Mouse (Mus musculus): Measurements from ENCODE around the gene Yju2. TPM values are rescaled to one million over a fixed set of nuclear protein-coding genes. Genes with fewer than 3 reads are reported as not detected.

Gene Yju2
- polyA plus RNA-seq, 1 experiment from 2014 or later, result 21.1 TPM

- Histone ChIP-seq H3K27me3 (peaks cover 27% of the 10 kb centered on the region), H3K36me3 (no peaks in the 10 kb centered on the region), H3K4me2 (no peak within 1 kb of the TSS), H3K4me1 (replicated peaks) (peaks cover 19% of the 10 kb centered on the region), H3K27ac (replicated peaks) (no peak within 1 kb of the TSS), H3K4me3 (no peak within 1 kb of the TSS), H3K9ac (no peak within 1 kb of the TSS), H3K9me3 (no peaks in the 10 kb centered on the region)
- ATAC-seq (ENCODE audit: low read depth), result no peak
- WGBS, result 67% methylated on average over 6 of the region's 6 CpGs
These were observed 6.4 kb upstream of the Yju2 start, which contains the start of gene Ebi3 for GRCm38 (mm10) chr17:55952447-55953027. TSS of gene Ebi3 (plus strand) at chr17:55952640.

- ATAC-seq (ENCODE audit: low read depth), result no peak
- WGBS, result 81% methylated on average over 6 of the region's 6 CpGs
These were observed 5.1 kb upstream of the Yju2 start for GRCm38 (mm10) chr17:55953751-55954150.

GRCm38 (mm10) chr17:55954229-55954628 lies 4.7 kb upstream of the Yju2 start:
- no peak for ATAC-seq (ENCODE audit: low read depth)
- no peaks in the 10 kb centered on the region for H3K36me3 ChIP-seq
- WGBS, result 40% methylated on average over 16 of the region's 16 CpGs
- no peak overlapping the region for H3K27ac ChIP-seq (replicated peaks)
- H3K4me1 ChIP-seq (replicated peaks), result peaks cover 31% of the 10 kb centered on the region
- no peaks in the 10 kb centered on the region for H3K9me3 ChIP-seq
- peaks cover 20% of the 10 kb centered on the region for H3K27me3 ChIP-seq
- H3K4me3 ChIP-seq, result no peak overlapping the region
- H3K9ac ChIP-seq, result no peak overlapping the region
- no peak overlapping the region for H3K4me2 ChIP-seq

More at GRCm38 (mm10) chr17:55953751-55954150, 5.1 kb upstream of the Yju2 start:
- H3K4me1 ChIP-seq (replicated peaks), result peaks cover 31% of the 10 kb centered on the region
- H3K27me3 ChIP-seq, result peaks cover 20% of the 10 kb centered on the region
- no peak overlapping the region for H3K9ac ChIP-seq
- no peak overlapping the region for H3K4me3 ChIP-seq
- H3K4me2 ChIP-seq, result no peak overlapping the region
- H3K27ac ChIP-seq (replicated peaks), result no peak overlapping the region
- H3K9me3 ChIP-seq, result no peaks in the 10 kb centered on the region
- H3K36me3 ChIP-seq, result no peaks in the 10 kb centered on the region

GRCm38 (mm10) chr17:55956129-55956528 lies 2.8 kb upstream of the Yju2 start:
- Histone ChIP-seq H3K4me1 (replicated peaks) (peaks cover 40% of the 10 kb centered on the region), H3K27ac (replicated peaks) (peak overlapping the region; percentile 34), H3K36me3 (0 out of 2 replicates have a peak, but pooled peaks cover 4% of the 10 kb centered on the region), H3K4me3 (peak overlapping the region; percentile 44), H3K4me2 (peak overlapping the region; percentile 66), H3K9me3 (no peaks in the 10 kb centered on the region), H3K27me3 (peaks cover 20% of the 10 kb centered on the region), H3K9ac (peak overlapping the region; percentile 57)
- WGBS, result under 1% methylated on average over 26 of the region's 26 CpGs
- peak; percentile 46 for ATAC-seq (ENCODE audit: low read depth)

GRCm38 (mm10) chr17:55956591-55956990 lies 2.3 kb upstream of the Yju2 start:
- Histone ChIP-seq H3K4me1 (replicated peaks) (peaks cover 40% of the 10 kb centered on the region), H3K4me2 (peak overlapping the region; percentile 66), H3K36me3 (peaks cover 8% of the 10 kb centered on the region; the same call in 1 of the 2 replicates), H3K27me3 (peaks cover 20% of the 10 kb centered on the region), H3K27ac (replicated peaks) (peak overlapping the region; percentile 34), H3K4me3 (peak overlapping the region; percentile 44), H3K9me3 (no peaks in the 10 kb centered on the region), H3K9ac (peak overlapping the region; percentile 57)
- 38% methylated on average over 6 of the region's 6 CpGs for whole genome bisulfite sequencing
- no peak for ATAC-seq (ENCODE audit: low read depth)

GRCm38 (mm10) chr17:55957168-55957567 lies 1.7 kb upstream of the Yju2 start:
- peak overlapping the region; percentile 57; the same call in 1 of the 2 replicates for H3K9ac ChIP-seq
- no peaks in the 10 kb centered on the region for H3K9me3 ChIP-seq
- peak overlapping the region; percentile 66 for H3K4me2 ChIP-seq
- H3K4me3 ChIP-seq, result no peak overlapping the region
- peak overlapping the region; percentile 25; the same call in 1 of the 2 replicates for H3K27ac ChIP-seq (replicated peaks)
- peak; percentile 32; the same call in 1 of the 2 replicates for ATAC-seq (ENCODE audit: low read depth)
- peaks cover 40% of the 10 kb centered on the region for H3K4me1 ChIP-seq (replicated peaks)
- H3K27me3 ChIP-seq, result peaks cover 20% of the 10 kb centered on the region
- H3K36me3 ChIP-seq, result peaks cover 14% of the 10 kb centered on the region
- WGBS, result 16% methylated on average over 9 of the region's 9 CpGs

- Histone ChIP-seq H3K36me3 (peaks cover 18% of the 10 kb centered on the region), H3K9ac (peak overlapping the region; percentile 72), H3K4me1 (replicated peaks) (peaks cover 41% of the 10 kb centered on the region), H3K9me3 (no peaks in the 10 kb centered on the region), H3K4me3 (peak overlapping the region; percentile 51), H3K27me3 (peaks cover 16% of the 10 kb centered on the region), H3K4me2 (peak overlapping the region; percentile 66), H3K27ac (replicated peaks) (peak overlapping the region; percentile 96)
- 80% methylated on average over 13 of the region's 13 CpGs for WGBS
- no peak for ATAC-seq (ENCODE audit: low read depth)
These were observed 944 bp upstream of the Yju2 start for GRCm38 (mm10) chr17:55957726-55958583.

GRCm38 (mm10) chr17:55958584-55958886 lies 364 bp upstream of the Yju2 start:
- 26% methylated on average over 2 of the region's 2 CpGs for WGBS

GRCm38 (mm10) chr17:55959946-55960740 lies 1.2 kb downstream of the Yju2 start:
- peak overlapping the region; percentile 96 for H3K27ac ChIP-seq (replicated peaks)
- no peak for ATAC-seq (ENCODE audit: low read depth)
- H3K4me1 ChIP-seq (replicated peaks), result peaks cover 46% of the 10 kb centered on the region
- peaks cover 4% of the 10 kb centered on the region for H3K27me3 ChIP-seq
- no peaks in the 10 kb centered on the region for H3K9me3 ChIP-seq
- H3K36me3 ChIP-seq, result peaks cover 40% of the 10 kb centered on the region
- H3K9ac ChIP-seq, result peak overlapping the region; percentile 67
- 78% methylated on average over 10 of the region's 10 CpGs for WGBS
- H3K4me3 ChIP-seq, result peak overlapping the region; percentile 51
- peak overlapping the region; percentile 64 for H3K4me2 ChIP-seq

More at GRCm38 (mm10) chr17:55958584-55958886, 364 bp upstream of the Yju2 start:
- Histone ChIP-seq H3K27me3 (peaks cover 16% of the 10 kb centered on the region), H3K4me3 (peak overlapping the region; percentile 51), H3K9me3 (no peaks in the 10 kb centered on the region), H3K9ac (peak overlapping the region; percentile 72), H3K27ac (replicated peaks) (peak overlapping the region; percentile 96), H3K4me2 (peak overlapping the region; percentile 64), H3K4me1 (replicated peaks) (peaks cover 46% of the 10 kb centered on the region), H3K36me3 (peaks cover 24% of the 10 kb centered on the region)
- ATAC-seq (ENCODE audit: low read depth), result no peak

GRCm38 (mm10) chr17:55960791-55961190 lies 1.9 kb downstream of the Yju2 start:
- ATAC-seq (ENCODE audit: low read depth), result no peak
- Histone ChIP-seq H3K9ac (no peak overlapping the region), H3K4me2 (no peak overlapping the region), H3K36me3 (peaks cover 45% of the 10 kb centered on the region), H3K27me3 (no peaks in the 10 kb centered on the region), H3K27ac (replicated peaks) (no peak overlapping the region), H3K9me3 (no peaks in the 10 kb centered on the region), H3K4me1 (replicated peaks) (peaks cover 42% of the 10 kb centered on the region), H3K4me3 (no peak overlapping the region)

- no peak for ATAC-seq (ENCODE audit: low read depth)
- Histone ChIP-seq H3K4me3 (no peak overlapping the region), H3K36me3 (peaks cover 52% of the 10 kb centered on the region), H3K9ac (no peak overlapping the region), H3K27me3 (no peaks in the 10 kb centered on the region), H3K9me3 (no peaks in the 10 kb centered on the region), H3K27ac (replicated peaks) (no peak overlapping the region), H3K4me2 (no peak overlapping the region), H3K4me1 (replicated peaks) (peaks cover 34% of the 10 kb centered on the region)
- 93% methylated on average over 7 of the region's 7 CpGs for WGBS
These were observed 2.7 kb downstream of the Yju2 start for GRCm38 (mm10) chr17:55961631-55962030.

- no peak overlapping the region for H3K9ac ChIP-seq
- H3K4me1 ChIP-seq (replicated peaks), result peaks cover 29% of the 10 kb centered on the region
- ATAC-seq (ENCODE audit: low read depth), result no peak
- no peak overlapping the region for H3K4me2 ChIP-seq
- H3K27ac ChIP-seq (replicated peaks), result peak overlapping the region; percentile 23; the same call in 1 of the 2 replicates
- peaks cover 68% of the 10 kb centered on the region for H3K36me3 ChIP-seq
- no peaks in the 10 kb centered on the region for H3K9me3 ChIP-seq
- 80% methylated on average over 14 of the region's 14 CpGs for WGBS
- no peak overlapping the region for H3K4me3 ChIP-seq
- no peaks in the 10 kb centered on the region for H3K27me3 ChIP-seq
These were observed 4.3 kb downstream of the Yju2 start for GRCm38 (mm10) chr17:55963171-55963570.
